Mouse (Mus musculus) left cerebral cortex, adult 9 months (tissue): ENCODE measurements around the gene Trpm6.

ENCODE experiments used
- DNase-seq, 2 experiments: peaks; one replicate each; pipeline ENCODE4 v3.0.0; 2022; ENCODE audit warnings: low spot score in 2 of 2

The Trpm6 gene

GRCm38 (mm10) chr19:18889117-18889627 lies 139.4 kb downstream of the Trpm6 start:
- peak in 1 of 2 experiments; percentile 49 for DNase-seq

- no peak for DNase-seq
Measured at GRCm38 (mm10) chr19:18889632-18890031, 139.8 kb downstream of the Trpm6 start.

GRCm38 (mm10) chr19:18890216-18890615 lies 140.4 kb downstream of the Trpm6 start:
- DNase-seq, result no peak

DNA sequence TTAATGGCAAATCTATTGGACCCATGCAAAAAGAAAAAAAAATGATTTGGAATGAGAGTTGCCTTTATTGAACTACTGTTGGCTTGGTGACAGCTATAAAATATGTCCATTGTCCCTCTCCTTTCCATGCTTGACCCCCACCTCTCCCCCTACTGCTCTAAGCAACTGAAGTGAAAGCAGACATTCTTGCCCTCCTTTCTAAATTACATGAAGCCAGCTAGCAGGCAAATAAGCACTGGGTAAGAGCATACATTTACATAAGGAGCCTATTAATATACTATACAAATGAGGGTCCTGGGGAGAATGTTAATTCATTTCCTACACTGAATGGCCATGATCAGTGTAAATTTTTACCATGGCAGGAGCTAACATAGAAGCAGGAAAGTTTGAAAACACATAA lies 148.5 kb downstream of the Trpm6 start:
- no peak for DNase-seq

DNA sequence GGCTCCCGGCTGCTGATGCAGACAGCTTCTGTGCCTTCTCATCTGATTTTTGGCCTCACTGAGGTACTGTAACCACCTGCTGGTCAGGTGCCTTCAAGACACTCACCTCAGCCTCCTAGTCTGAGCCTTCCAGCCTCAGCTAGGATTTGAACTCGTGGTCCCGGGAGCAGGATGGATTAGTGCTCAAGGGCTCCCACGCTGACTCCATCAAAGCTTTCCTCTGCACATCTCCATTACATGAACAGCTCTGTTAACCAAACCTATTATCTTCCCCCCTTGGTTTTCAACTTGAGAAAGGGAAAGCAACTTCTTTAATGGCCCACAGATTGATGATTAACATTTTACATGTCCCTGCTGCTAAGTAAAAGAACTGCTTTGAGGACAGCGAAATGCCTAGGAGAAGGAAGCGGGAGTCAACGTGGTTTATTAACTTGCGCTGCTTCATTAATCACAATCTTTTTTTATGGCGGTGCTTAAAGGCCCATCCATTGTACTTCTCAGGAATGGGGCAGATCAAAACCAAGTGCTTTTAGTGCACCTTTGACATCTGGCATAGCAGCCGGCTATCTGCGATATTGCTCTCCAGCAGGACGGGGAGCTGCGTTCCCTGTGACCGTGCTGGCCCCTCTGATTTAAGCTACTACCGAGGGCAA lies 152.4 kb downstream of the Trpm6 start:
- DNase-seq, result no peak

DNA sequence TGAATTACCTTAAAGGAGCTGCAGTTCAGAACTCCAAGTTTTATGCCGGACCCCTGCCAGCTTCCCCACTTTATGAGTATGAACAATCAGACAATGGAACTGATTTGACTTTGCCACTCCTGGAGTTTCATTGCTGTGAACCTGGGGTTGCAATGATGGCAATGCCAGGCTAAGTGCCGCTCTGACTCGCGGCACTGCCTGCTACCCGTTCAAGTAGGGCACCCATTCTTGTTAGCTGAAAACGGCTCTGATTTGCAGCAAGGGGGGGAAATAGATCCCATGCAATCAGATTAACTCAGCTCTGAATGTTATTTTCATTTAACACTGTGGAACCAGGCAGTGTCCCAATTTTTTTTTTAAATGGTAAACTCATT lies 152.9 kb downstream of the Trpm6 start:
- no peak for DNase-seq

GRCm38 (mm10) chr19:18905511-18905910 lies 155.7 kb downstream of the Trpm6 start:
- no peak for DNase-seq

- DNase-seq, result no peak
Measured at GRCm38 (mm10) chr19:18909641-18910040, 159.9 kb downstream of the Trpm6 start.

GRCm38 (mm10) chr19:18911755-18912340 lies 162.1 kb downstream of the Trpm6 start:
- no peak for DNase-seq

GRCm38 (mm10) chr19:18941391-18941790 lies 191.6 kb downstream of the Trpm6 start:
- no peak for DNase-seq
